8 mouse cellular contexts compared by ENCODE assay signal in the genomic region with DNA sequence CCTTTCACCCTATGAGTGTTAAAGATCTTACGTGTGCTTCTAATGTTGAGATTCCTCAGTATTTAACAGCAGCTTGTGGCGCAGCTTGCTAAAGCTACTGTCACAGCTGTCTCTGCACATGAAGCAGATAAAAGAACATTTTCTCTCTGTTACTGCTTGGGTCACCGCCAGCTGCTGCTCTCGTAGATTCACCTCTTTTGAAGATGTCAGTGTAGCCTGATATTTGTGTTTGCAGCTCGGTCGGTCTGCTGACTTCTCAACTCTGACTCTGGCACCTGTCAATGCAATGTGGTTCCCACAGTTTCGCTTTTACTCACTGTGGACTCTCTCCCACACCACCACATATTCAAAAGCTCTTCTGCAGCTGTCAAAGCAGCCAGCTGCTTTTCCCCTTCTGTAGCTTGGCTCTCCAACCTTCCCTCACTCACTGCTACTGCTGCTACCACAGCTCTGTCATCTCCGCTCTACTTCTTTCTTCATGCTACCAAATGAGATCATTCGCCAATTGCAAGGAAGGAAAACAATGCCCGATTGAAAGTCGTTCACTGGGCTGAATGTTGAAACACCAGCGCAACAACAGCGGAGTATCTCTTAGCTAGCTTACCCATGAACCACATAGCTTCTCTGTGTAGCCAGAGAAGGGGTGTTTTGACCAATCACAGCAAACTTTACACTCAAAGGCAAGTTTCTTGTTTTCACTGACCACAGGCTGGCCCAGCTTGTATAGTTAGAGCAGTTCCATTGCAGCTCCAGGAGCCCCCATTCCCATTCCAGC. TPM values are rescaled to one million over a fixed set of nuclear protein-coding genes. Genes with fewer than 3 reads are reported as not detected.
DNase-seq lines count a peak whose midpoint lies in the region; ATAC-seq and TF ChIP-seq lines count a peak whose summit lies in the region.

No protein-coding gene starts in this region.

- H3K27me3 ChIP-seq in hindbrain, postnatal 0 days (ENCODE audit: insufficient read depth, low read length) = no peaks in the 10 kb centered on the region
- no peaks in the 10 kb centered on the region for H3K27me3 ChIP-seq in hindbrain, embryonic 11.5 days (ENCODE audit: control insufficient read depth, insufficient read depth, low read length)
- no peaks in the 10 kb centered on the region for H3K27me3 ChIP-seq in lung, embryonic 16.5 days (ENCODE audit: control insufficient read depth, insufficient read depth, low read depth, low read length)

- no peak for TF ChIP-seq CTCF in hindbrain, postnatal 0 days (IDR thresholded peaks at IDR 0.05; ENCODE audit: low read depth)

- peak; percentile 78 for ATAC-seq in hindbrain, postnatal 0 days
- no peak for ATAC-seq in hindbrain, embryonic 11.5 days (ENCODE audit: low FRiP score)
- ATAC-seq in lung, embryonic 16.5 days (ENCODE audit: low read depth) = peak; percentile 57

- H3K4me1 ChIP-seq in hindbrain, postnatal 0 days (ENCODE audit: insufficient read depth, low read length) = no peaks in the 10 kb centered on the region
- no peaks in the 10 kb centered on the region for H3K4me1 ChIP-seq in hindbrain, embryonic 11.5 days (replicated peaks; ENCODE audit: control insufficient read depth, insufficient read depth, low read length)
- no peaks in the 10 kb centered on the region for H3K4me1 ChIP-seq in brown adipose tissue, adult 24 weeks (ENCODE audit: control insufficient read depth, insufficient read depth, insufficient read length, low read length)
- H3K4me1 ChIP-seq in lung, embryonic 16.5 days (replicated peaks; ENCODE audit: control insufficient read depth, insufficient read depth, low read length) = no peaks in the 10 kb centered on the region

- H3K36me3 ChIP-seq in hindbrain, postnatal 0 days (ENCODE audit: insufficient read depth, low read length) = no peaks in the 10 kb centered on the region
- no peaks in the 10 kb centered on the region for H3K36me3 ChIP-seq in hindbrain, embryonic 11.5 days (ENCODE audit: control insufficient read depth, insufficient read depth, low read length)
- no peaks in the 10 kb centered on the region for H3K36me3 ChIP-seq in lung, embryonic 16.5 days (ENCODE audit: control insufficient read depth, insufficient read depth, low read length)

- H3K27ac ChIP-seq in hindbrain, postnatal 0 days = no peak overlapping the region
- H3K27ac ChIP-seq in hindbrain, embryonic 11.5 days (ENCODE audit: low read depth, low read length) = no peak overlapping the region
- no peak overlapping the region for H3K27ac ChIP-seq in brown adipose tissue, adult 24 weeks (replicated peaks; ENCODE audit: low read depth, low read length)
- H3K27ac ChIP-seq in lung, embryonic 16.5 days (ENCODE audit: low read length) = no peak overlapping the region

- no peaks in the 10 kb centered on the region for H3K9me3 ChIP-seq in hindbrain, postnatal 0 days (ENCODE audit: low read length)
- H3K9me3 ChIP-seq in hindbrain, embryonic 11.5 days (ENCODE audit: control insufficient read depth, low read length) = no peaks in the 10 kb centered on the region
- no peaks in the 10 kb centered on the region for H3K9me3 ChIP-seq in lung, embryonic 16.5 days (ENCODE audit: control insufficient read depth, low read length)

- DNase-seq in hindbrain, postnatal 0 days (ENCODE audit: low spot score) = peak; percentile 20
- no peak for DNase-seq in hindbrain, embryonic 11.5 days (ENCODE audit: low spot score)
- peak; percentile 12 for DNase-seq in heart, postnatal 4 days
- peak; percentile 16 for DNase-seq in right cerebral cortex, postnatal 4 days
- DNase-seq in cerebellum, adult 9-11 months = no peak
- DNase-seq in c-Kit-positive CD71-positive TER-119-positive erythroid progenitor cells, embryonic 14.5 days (ENCODE audit: low spot score) = no peak

- H3K9ac ChIP-seq in hindbrain, postnatal 0 days (replicated peaks; ENCODE audit: low read length) = no peak overlapping the region; the same call in 1 of the 2 replicates
- H3K9ac ChIP-seq in hindbrain, embryonic 11.5 days (ENCODE audit: low read depth, low read length) = no peak overlapping the region
- H3K9ac ChIP-seq in lung, embryonic 16.5 days (ENCODE audit: low read length) = no peak overlapping the region

- no peak overlapping the region for H3K4me3 ChIP-seq in hindbrain, postnatal 0 days (ENCODE audit: low read length)
- H3K4me3 ChIP-seq in hindbrain, embryonic 11.5 days (ENCODE audit: low read depth, low read length) = no peak overlapping the region
- peak overlapping the region; percentile 8; the same call in 1 of the 2 replicates for H3K4me3 ChIP-seq in brown adipose tissue, adult 24 weeks (ENCODE audit: insufficient read depth, low read depth, low read length)
- H3K4me3 ChIP-seq in lung, embryonic 16.5 days (ENCODE audit: low read length) = peak overlapping the region; percentile 3; the same call in 1 of the 2 replicates

- 57% methylated on average over 13 of the region's 13 CpGs for WGBS in hindbrain, postnatal 0 days
- 64% methylated on average over 13 of the region's 13 CpGs for WGBS in hindbrain, embryonic 11.5 days
- WGBS in lung, embryonic 16.5 days = 39% methylated on average over 13 of the region's 13 CpGs

- peak overlapping the region; percentile 35 for H3K4me2 ChIP-seq in hindbrain, postnatal 0 days (ENCODE audit: low read depth, low read length)
- H3K4me2 ChIP-seq in hindbrain, embryonic 11.5 days (replicated peaks; ENCODE audit: low read depth, low read length) = no peak overlapping the region
- peak overlapping the region; percentile 41 for H3K4me2 ChIP-seq in lung, embryonic 16.5 days (ENCODE audit: low read depth, low read length)

RNA-seq across cellular contexts. Expression of gene Fam174a, which starts 45.3 kb away (rescaled TPM):
- 24.2 and 25.4 TPM in 2 replicates for total RNA-seq in hindbrain, postnatal 0 days (2014; rRNA removed)
- 33.7 and 37.7 TPM in 2 replicates for polyA plus RNA-seq in hindbrain, postnatal 0 days (2015; fragmentation: Nextera tagmentation; extraction: Ambion mirVana)
- polyA plus RNA-seq in hindbrain, embryonic 11.5 days (2014; fragmentation: Nextera tagmentation; extraction: Ambion mirVana) = 23.8 and 25.1 TPM in 2 replicates
- polyA plus RNA-seq in brown adipose tissue, adult 24 weeks (2012; ENCODE audit: insufficient read depth, insufficient read length, missing spikeins) = 21.1 and 22.8 TPM in 2 replicates
- total RNA-seq in heart, postnatal 4 days (2021) = 10 to 100 TPM; 17.1 to 17.2 TPM
- polyA plus RNA-seq in lung, embryonic 16.5 days (2015; fragmentation: Nextera tagmentation; extraction: Ambion mirVana) = 30.2 and 30.4 TPM in 2 replicates

Comparison
In these comparisons a context has a peak if more than half of its experiments do, and no peak if none do; other contexts are left out.
1. DNase-seq: peak in hindbrain, postnatal 0 days (single experiment), heart, postnatal 4 days (single experiment) and right cerebral cortex, postnatal 4 days (single experiment); none in hindbrain, embryonic 11.5 days (single experiment), cerebellum, adult 9-11 months (single experiment) and c-Kit-positive CD71-positive TER-119-positive erythroid progenitor cells, embryonic 14.5 days (single experiment).
2. H3K4me3 ChIP-seq: peak in brown adipose tissue, adult 24 weeks (single experiment) and lung, embryonic 16.5 days (single experiment); none in hindbrain, postnatal 0 days (single experiment) and hindbrain, embryonic 11.5 days (single experiment).